Mouse (Mus musculus): ENCODE data around the gene Fads2.

The Fads2 gene

GRCm38 (mm10) chr19:10104234-10104633, 2.7 kb upstream of the Fads2 start:
- no peak for DNase-seq (ENCODE audit: inconsistent age in 2 of 2, low spot score in 1 of 2)

GRCm38 (mm10) chr19:10102054-10102700, 631 bp upstream of the Fads2 start:
- peak in 1 of 2 experiments; percentile 46 for DNase-seq (ENCODE audit: inconsistent age in 2 of 2, low spot score in 1 of 2)

- DNase-seq (ENCODE audit: inconsistent age in 2 of 2, low spot score in 1 of 2): peak; percentile 83 to 94
Measured at GRCm38 (mm10) chr19:10100631-10101071, 895 bp downstream of the Fads2 start.

GRCm38 (mm10) chr19:10097826-10098225, 3.7 kb downstream of the Fads2 start:
- no peak for DNase-seq (ENCODE audit: inconsistent age in 2 of 2, low spot score in 1 of 2)

DNA sequence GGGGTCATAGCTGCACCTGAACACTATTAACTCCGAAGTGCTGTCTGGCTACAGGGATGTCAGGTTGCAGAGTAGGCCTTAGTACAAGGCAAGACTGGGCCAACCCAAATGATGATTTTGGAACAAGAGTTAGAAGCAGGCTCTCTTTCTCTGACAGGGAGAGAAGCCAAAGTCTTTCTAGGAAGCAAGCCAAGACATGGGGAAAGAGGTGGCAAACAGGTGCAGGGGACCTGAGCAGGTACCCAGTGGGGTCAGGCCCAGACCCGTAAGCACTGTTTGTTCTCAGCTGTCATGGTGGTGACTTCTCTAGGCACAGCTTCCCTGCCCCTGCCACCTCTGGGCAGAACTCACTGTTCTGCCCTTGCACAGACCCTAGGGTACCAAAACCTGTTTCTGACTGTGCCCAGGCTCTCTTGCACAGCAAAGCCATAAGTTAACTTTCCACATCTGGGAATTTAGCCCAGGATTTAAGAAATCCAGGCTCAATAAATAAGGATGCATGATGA, 5.1 kb downstream of the Fads2 start:
- peak in 1 of 2 experiments; percentile 61 for DNase-seq (ENCODE audit: inconsistent age in 2 of 2, low spot score in 1 of 2)

DNA sequence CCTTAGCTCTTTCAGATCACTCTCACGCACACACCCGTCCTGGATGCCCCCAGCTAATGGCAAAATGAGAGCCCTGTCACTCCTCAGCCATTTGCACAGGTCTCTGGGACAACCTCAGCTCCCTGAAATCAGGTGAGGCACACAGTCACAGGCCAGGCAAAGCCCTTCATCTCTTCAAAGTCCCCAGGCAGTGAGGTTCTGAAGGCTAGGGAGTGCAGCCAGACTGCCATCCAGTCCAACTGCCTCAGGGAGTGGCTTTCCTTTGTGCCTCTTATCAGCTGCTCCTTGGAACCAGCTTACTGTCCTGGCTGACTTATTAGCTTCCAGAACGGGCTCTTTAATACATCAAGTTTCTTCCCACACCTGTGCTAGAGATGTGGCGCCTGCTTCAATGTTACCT, 6.9 kb downstream of the Fads2 start:
- DNase-seq (ENCODE audit: inconsistent age in 2 of 2, low spot score in 1 of 2): peak; percentile 51 to 83

- DNase-seq (ENCODE audit: inconsistent age in 2 of 2, low spot score in 1 of 2): peak; percentile 44 to 82
Measured at GRCm38 (mm10) chr19:10093829-10094228, 7.7 kb downstream of the Fads2 start.

- DNase-seq (ENCODE audit: inconsistent age in 2 of 2, low spot score in 1 of 2): peak in 1 of 2 experiments; percentile 78
Measured at GRCm38 (mm10) chr19:10086976-10087375, 14.6 kb downstream of the Fads2 start.

GRCm38 (mm10) chr19:10085454-10085853, 16.1 kb downstream of the Fads2 start:
- DNase-seq (ENCODE audit: inconsistent age in 2 of 2, low spot score in 1 of 2): peak in 1 of 2 experiments; percentile 45

GRCm38 (mm10) chr19:10082105-10082504, 19.4 kb downstream of the Fads2 start:
- DNase-seq (ENCODE audit: inconsistent age in 2 of 2, low spot score in 1 of 2): peak in 1 of 2 experiments; percentile 59

DNA sequence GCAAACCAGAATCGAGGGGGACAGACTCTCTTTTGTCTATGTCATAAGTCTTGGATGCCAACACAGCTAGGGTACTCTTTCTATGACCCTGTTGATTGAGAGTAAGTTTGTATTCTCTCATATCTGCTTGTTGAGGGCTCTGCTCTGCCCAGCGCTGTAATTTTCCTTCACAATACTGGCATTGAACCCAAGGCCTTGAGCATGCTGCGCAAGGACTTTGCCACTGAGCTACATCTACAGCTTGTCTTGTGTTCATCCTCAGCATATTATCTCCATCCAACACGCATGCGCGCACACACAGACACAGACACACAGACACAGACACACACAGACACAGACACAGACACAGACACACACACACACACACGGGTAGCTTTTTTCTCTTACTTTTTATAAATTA, 21.2 kb downstream of the Fads2 start:
- DNase-seq (ENCODE audit: inconsistent age in 2 of 2, low spot score in 1 of 2): peak in 1 of 2 experiments; percentile 71

DNA sequence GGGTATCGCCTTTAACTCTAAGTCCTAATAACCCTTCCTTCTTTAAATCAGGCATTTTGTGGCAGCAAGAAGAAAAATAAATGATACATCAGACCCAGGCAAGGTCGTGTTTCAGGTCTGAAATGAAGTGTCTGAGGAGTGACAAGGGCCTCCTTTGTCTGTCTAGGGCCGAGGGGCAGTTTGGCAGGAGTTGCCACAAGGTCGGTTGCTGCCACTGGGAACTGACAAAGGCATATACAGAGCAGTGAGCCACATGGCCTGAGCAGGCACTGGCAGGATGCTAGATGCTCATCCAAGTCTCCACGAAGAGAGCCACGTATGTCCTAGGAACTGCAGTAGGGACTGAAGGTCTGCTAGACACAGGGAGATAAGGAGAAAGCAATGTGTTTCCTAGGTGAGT, 23.2 kb downstream of the Fads2 start:
- peak in 1 of 2 experiments; percentile 57 for DNase-seq (ENCODE audit: inconsistent age in 2 of 2, low spot score in 1 of 2)

GRCm38 (mm10) chr19:10073145-10073544, 28.4 kb downstream of the Fads2 start:
- DNase-seq (ENCODE audit: inconsistent age in 2 of 2, low spot score in 1 of 2): no peak

DNA sequence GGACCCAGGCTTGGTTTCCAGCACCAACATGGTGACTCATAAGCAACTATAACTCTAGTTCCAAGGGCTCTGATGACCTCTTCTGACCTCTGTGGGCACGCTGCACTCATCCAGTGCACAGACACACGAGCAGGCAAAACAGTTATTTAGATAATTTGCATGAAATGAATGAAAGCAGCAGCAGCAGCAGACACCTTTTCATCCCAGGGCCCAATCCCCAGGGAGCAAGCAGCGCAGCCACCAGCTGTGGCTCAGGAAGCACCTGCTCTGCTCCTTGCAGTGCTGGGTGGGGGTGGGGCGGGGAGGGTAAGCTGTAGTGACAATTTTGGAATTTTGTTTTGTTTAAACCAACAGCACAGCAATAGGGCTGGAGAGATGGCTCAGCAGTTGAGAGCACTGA, 29.7 kb downstream of the Fads2 start:
- DNase-seq (ENCODE audit: inconsistent age in 2 of 2, low spot score in 1 of 2): no peak

DNA sequence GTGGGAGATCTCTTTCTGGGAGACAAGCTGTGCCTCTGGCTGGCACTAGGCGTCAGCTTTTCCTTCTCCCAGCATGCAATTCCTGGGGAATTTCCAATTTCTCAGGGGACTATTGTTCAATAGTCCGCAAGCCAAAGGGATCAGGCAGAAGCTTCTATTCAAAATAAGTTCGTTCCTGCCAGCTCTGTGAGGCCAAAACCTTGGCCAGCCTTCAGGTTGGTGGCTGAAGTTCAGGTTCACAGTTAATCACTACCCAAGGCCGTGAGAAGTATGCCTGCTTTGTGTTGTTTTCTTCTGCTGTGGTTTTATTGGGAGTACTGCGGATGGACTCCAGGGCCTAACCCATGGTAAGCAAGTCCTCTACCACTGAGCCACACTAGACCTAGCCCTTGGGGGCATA, 30.4 kb downstream of the Fads2 start:
- no peak for DNase-seq (ENCODE audit: inconsistent age in 2 of 2, low spot score in 1 of 2)

DNA sequence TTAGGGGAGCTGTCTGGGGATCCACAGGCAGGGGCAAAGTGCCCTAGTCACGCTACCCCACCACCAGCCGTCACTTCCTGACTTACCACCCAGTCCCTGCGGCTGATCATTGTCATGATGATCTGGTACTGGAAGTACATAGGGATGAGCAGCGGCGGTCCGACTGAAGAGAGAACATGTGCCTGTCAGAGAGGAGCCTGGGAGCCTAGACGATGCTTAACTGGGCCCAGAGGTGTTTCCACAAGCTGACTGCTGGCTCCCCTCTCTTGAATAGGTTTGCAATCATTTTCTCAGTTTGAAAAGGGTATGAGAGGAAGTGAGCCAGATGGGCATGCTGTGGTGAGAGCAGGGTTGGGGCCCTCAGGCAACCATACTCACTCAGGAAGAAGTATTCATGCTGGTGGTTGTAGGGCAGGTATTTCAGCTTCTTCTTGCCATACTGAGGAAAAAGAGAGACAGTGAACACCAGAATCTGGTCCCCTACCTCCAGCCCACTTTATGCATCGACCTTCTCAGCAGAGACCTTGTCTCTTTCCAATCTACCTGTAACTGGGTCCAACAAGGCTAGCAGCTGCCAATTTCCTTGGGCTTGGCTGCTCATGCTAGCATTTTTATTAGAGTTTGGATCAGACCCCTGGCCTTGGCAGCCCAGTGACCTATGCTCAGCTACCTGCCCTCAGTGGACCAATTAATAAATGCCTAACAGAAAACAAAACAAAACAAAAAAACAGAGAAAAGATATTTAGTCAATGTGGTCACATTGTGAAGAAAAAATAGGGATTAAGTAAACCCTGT, 31.2 kb downstream of the Fads2 start:
- peak in 1 of 2 experiments; percentile 56 for DNase-seq (ENCODE audit: inconsistent age in 2 of 2, low spot score in 1 of 2)

DNA sequence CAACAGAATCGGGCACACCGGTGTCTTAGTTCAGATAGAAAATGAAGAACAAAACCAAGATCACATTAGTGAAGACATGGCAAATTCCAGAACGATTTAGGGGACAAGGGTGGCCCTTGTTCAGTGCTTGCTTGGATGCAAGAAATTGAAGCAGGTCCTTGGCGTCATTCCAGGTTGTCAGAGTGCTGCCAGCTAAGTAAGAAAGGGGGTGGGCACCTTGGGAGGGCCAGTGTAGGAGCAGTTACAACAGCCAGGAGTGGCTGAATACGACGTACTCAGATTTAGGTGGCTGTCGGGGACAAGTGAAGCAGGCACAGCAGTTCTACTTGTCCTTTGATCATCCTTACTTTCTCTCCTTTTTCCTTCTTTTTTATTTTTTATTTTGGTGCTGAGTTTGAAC, 33.8 kb downstream of the Fads2 start:
- no peak for DNase-seq (ENCODE audit: inconsistent age in 2 of 2, low spot score in 1 of 2)

DNA sequence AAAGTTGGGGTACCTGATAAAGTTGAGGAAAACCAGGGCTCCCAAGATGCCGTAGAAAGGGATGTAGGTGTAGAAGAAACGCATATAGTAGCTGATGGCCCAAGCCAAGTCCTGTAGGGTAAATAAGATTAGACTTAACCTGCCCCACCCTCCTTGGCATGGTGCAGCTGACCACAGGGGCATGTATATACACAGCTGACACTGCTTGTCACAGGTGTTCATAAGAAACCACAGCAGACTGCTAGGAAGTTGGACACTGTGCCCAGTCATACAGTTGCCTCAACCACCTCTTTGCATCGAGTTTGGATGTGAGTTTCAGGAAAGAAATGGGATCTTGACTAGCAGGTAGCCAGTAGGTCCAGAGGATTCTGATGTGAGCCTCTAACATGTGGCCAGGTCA, 35.0 kb downstream of the Fads2 start:
- no peak for DNase-seq (ENCODE audit: inconsistent age in 2 of 2, low spot score in 1 of 2)

- DNase-seq (ENCODE audit: inconsistent age in 2 of 2, low spot score in 1 of 2): no peak
Measured at GRCm38 (mm10) chr19:10066189-10066500, 35.4 kb downstream of the Fads2 start.

DNA sequence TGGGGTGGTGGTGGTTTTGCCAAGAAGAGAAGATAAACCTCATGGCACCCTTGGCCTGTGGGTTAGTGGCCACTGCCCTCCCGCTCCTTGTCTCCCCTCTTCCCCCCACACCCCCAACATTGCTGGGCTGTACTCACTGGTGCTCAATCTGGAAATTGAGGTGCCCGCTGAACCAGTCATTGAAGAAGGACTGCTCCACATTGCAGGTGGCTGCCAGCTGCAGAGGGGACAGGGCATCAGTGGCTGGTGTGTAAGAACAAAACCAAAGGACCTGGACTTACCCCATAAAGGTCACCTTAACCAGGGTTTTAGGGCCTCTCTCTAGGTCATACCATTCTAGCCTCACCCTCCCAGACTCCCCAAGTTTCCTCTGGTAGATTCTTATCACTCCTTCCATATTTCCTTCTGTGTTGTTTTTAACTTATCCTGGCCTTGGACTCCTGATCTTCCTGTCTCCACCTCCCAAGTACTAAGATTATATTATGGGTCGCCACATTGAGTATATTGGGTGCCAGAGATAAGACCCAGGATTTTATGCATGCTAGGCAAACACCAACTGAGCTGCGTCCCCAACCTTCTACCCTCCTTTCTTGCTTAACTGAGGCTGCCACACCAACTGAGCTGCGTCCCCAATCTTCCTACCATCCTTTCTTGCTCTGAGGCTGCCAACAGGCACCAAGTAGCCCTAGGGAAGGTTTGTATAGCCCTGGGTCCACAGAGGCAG, 35.9 kb downstream of the Fads2 start:
- no peak for DNase-seq (ENCODE audit: inconsistent age in 2 of 2, low spot score in 1 of 2)

DNA sequence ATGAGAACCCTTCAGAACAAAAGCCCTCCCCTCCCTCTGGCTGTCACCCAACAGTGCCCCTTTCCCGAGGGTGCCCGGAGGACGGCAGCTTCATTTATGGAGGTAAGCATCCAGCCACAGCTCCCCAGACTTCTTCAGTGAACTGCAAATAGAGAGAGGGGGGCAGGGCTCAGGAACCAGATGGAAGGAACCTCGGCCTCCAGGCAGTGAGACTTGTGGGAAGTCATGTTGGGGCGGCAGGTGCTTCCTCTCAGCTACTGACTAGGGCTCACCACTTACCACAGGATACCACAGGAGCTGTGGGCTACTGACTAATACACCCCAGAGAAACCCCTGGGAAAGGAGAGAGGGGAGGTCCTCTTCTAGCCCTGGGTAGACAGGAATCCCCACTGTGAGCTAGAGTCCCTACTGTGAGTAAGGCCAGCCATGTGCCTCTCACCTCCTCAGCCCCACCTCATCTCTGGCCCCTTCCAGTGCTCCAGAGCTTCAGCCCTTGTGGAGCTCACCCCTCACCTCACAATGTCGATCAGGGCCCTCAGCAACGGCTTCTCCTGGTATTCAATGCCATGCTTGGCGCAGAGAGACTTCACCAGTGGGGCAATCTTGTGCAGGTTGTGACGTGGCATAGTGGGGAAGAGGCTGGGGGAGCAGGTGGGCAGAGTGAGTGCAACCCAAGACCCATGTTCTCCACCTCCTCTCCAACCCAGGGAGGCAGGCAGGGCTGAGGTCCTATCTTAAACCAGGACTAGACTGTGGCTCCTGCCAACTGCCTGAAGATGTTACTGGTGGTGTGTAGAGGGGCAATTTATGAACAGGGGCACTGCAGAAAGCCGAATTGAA, 37.2 kb downstream of the Fads2 start:
- peak in 1 of 2 experiments; percentile 56 for DNase-seq (ENCODE audit: inconsistent age in 2 of 2, low spot score in 1 of 2)

All from adrenal gland, adult (tissue).